Mouse (Mus musculus) intestine, embryonic 16.5 days (tissue): Measurements from ENCODE around the gene Ppfibp2. TPM values are rescaled to one million over a fixed set of nuclear protein-coding genes. Genes with fewer than 3 reads are reported as not detected.

Source experiments
- ATAC-seq: fragments of 200-750 bp; cut with Nextera tagmentation; 2 replicates; pipeline ENCODE4 v1.8.0; 2017; ENCODE audit warnings: moderate TSS enrichment, moderate library complexity
- H3K27ac ChIP-seq: fragments of 300-500 bp; sonication (generic); 2 replicates; pipeline ENCODE4 v1.5.1; 2014; ENCODE audit warnings: mild to moderate bottlenecking, low read length
- H3K27me3 ChIP-seq: fragments of 300-500 bp; sonication (generic); replicated peaks from 2 replicates; pipeline ENCODE4 v1.6.1; 2014; ENCODE audit warnings: low read length, control low read depth, mixed read lengths; ENCODE audit not compliant: control insufficient read depth, insufficient read depth
- H3K36me3 ChIP-seq: fragments of 300-500 bp; sonication (generic); 2 replicates; pipeline ENCODE4 v1.6.1; 2014; ENCODE audit warnings: low read length, control low read depth; ENCODE audit not compliant: control insufficient read depth, insufficient read depth
- H3K4me1 ChIP-seq: fragments of 300-500 bp; sonication (generic); 2 replicates; pipeline ENCODE4 v1.6.1; 2014; ENCODE audit warnings: low read length, control low read depth, mixed read lengths; ENCODE audit not compliant: control insufficient read depth, insufficient read depth
- H3K4me2 ChIP-seq: fragments of 300-500 bp; sonication (generic); 2 replicates; pipeline ENCODE4 v1.6.1; 2014; ENCODE audit warnings: low read depth, low read length, control low read depth
- H3K4me3 ChIP-seq: fragments of 300-500 bp; sonication (generic); 2 replicates; pipeline ENCODE4 v1.5.1; 2014; ENCODE audit warnings: mild to moderate bottlenecking, low read length
- H3K9ac ChIP-seq: fragments of 300-500 bp; sonication (generic); 2 replicates; pipeline ENCODE4 v1.6.1; 2014; ENCODE audit warnings: low read depth, low read length
- H3K9me3 ChIP-seq: fragments of 300-500 bp; sonication (generic); 2 replicates; pipeline ENCODE4 v1.6.1; 2016; ENCODE audit warnings: low read length, control low read depth; ENCODE audit not compliant: control insufficient read depth
- WGBS: fragments of 180-500 bp; shearing (Covaris S2); extraction: QIAGEN DNeasy Blood & Tissue Kit; methylation state at CpG from one replicate; pipeline ENCODE4 v1.1.7; 2014; 5-methylcytosine and 5-hydroxymethylcytosine counted together
- polyA plus RNA-seq: library from polyadenylated mRNA; unstranded; fragments of >200 nt; fragmentation: Nextera tagmentation; extraction: Ambion mirVana; gene quantifications from 2 replicates; pipeline ENCODE4 v1.2.1, GENCODE M21; 2015

The Ppfibp2 gene
- polyA plus RNA-seq, 1 experiment from 2014 or later = 13.7 TPM

GRCm38 (mm10) chr7:107697066-107697465 is 102.1 kb downstream of the Ppfibp2 start:
- H3K36me3 ChIP-seq = 0 out of 2 replicates have a peak, but pooled peaks cover 5% of the 10 kb centered on the region
- no peaks in the 10 kb centered on the region for H3K27me3 ChIP-seq
- H3K27ac ChIP-seq = no peak overlapping the region
- no peak for ATAC-seq
- H3K9me3 ChIP-seq = no peaks in the 10 kb centered on the region
- WGBS = 88% methylated on average over 5 of the region's 5 CpGs
- no peak overlapping the region for H3K4me2 ChIP-seq
- no peak overlapping the region for H3K9ac ChIP-seq
- no peak overlapping the region for H3K4me3 ChIP-seq
- no peaks in the 10 kb centered on the region for H3K4me1 ChIP-seq

- Histone ChIP-seq H3K4me2 (no peak overlapping the region), H3K27ac (no peak overlapping the region; the same call in 1 of the 2 replicates), H3K4me1 (no peaks in the 10 kb centered on the region), H3K4me3 (no peak overlapping the region), H3K36me3 (0 out of 2 replicates have a peak, but pooled peaks cover 5% of the 10 kb centered on the region), H3K9me3 (no peaks in the 10 kb centered on the region), H3K27me3 (no peaks in the 10 kb centered on the region), H3K9ac (no peak overlapping the region)
- ATAC-seq = no peak
- WGBS = 70% methylated on average over 1 of the region's 1 CpGs
Measured at GRCm38 (mm10) chr7:107699926-107700325, 104.9 kb downstream of the Ppfibp2 start.

- Histone ChIP-seq H3K9ac (no peak overlapping the region), H3K27me3 (no peaks in the 10 kb centered on the region), H3K4me1 (no peaks in the 10 kb centered on the region), H3K9me3 (no peaks in the 10 kb centered on the region), H3K36me3 (0 out of 2 replicates have a peak, but pooled peaks cover 5% of the 10 kb centered on the region), H3K27ac (no peak overlapping the region), H3K4me3 (no peak overlapping the region), H3K4me2 (no peak overlapping the region)
- peak; percentile 13; the same call in 1 of the 2 replicates for ATAC-seq
- WGBS = 78% methylated on average over 5 of the region's 5 CpGs
Measured at GRCm38 (mm10) chr7:107700646-107701045, 105.6 kb downstream of the Ppfibp2 start.

GRCm38 (mm10) chr7:107702461-107703380 is 107.7 kb downstream of the Ppfibp2 start:
- H3K4me2 ChIP-seq = peak overlapping the region; percentile 13; the same call in 1 of the 2 replicates
- 0 out of 2 replicates have a peak, but pooled peaks cover 2% of the 10 kb centered on the region for H3K36me3 ChIP-seq
- peak overlapping the region; percentile 43; the same call in 1 of the 2 replicates for H3K27ac ChIP-seq
- 44% methylated on average over 13 of the region's 13 CpGs for WGBS
- ATAC-seq = peak; percentile 74
- H3K9me3 ChIP-seq = no peaks in the 10 kb centered on the region
- H3K9ac ChIP-seq = no peak overlapping the region
- no peak overlapping the region for H3K4me3 ChIP-seq
- no peaks in the 10 kb centered on the region for H3K27me3 ChIP-seq
- no peaks in the 10 kb centered on the region; the same call in 1 of the 2 replicates for H3K4me1 ChIP-seq

- Histone ChIP-seq H3K27ac (no peak overlapping the region), H3K9ac (no peak overlapping the region), H3K4me1 (peaks cover 11% of the 10 kb centered on the region; the same call in 1 of the 2 replicates), H3K27me3 (no peaks in the 10 kb centered on the region), H3K36me3 (no peaks in the 10 kb centered on the region), H3K9me3 (no peaks in the 10 kb centered on the region), H3K4me2 (no peak overlapping the region), H3K4me3 (no peak overlapping the region)
- ATAC-seq = no peak
- 68% methylated on average over 5 of the region's 5 CpGs for WGBS
Measured at GRCm38 (mm10) chr7:107705941-107706340, 110.9 kb downstream of the Ppfibp2 start.

- H3K27ac ChIP-seq = no peak overlapping the region
- no peaks in the 10 kb centered on the region for H3K36me3 ChIP-seq
- 66% methylated on average over 9 of the region's 9 CpGs for WGBS
- H3K9me3 ChIP-seq = no peaks in the 10 kb centered on the region
- no peak overlapping the region for H3K4me2 ChIP-seq
- no peak for ATAC-seq
- no peak overlapping the region for H3K4me3 ChIP-seq
- no peaks in the 10 kb centered on the region for H3K27me3 ChIP-seq
- no peak overlapping the region for H3K9ac ChIP-seq
- H3K4me1 ChIP-seq = peaks cover 11% of the 10 kb centered on the region; the same call in 1 of the 2 replicates
Measured at GRCm38 (mm10) chr7:107707650-107708049, 112.6 kb downstream of the Ppfibp2 start.

GRCm38 (mm10) chr7:107708491-107709112 is 113.6 kb downstream of the Ppfibp2 start:
- Histone ChIP-seq H3K4me1 (peaks cover 11% of the 10 kb centered on the region; the same call in 1 of the 2 replicates), H3K27me3 (no peaks in the 10 kb centered on the region), H3K4me2 (peak overlapping the region; percentile 61), H3K4me3 (peak overlapping the region; percentile 38), H3K9me3 (no peaks in the 10 kb centered on the region), H3K27ac (peak overlapping the region; percentile 75), H3K36me3 (no peaks in the 10 kb centered on the region), H3K9ac (peak overlapping the region; percentile 61)
- 2% methylated on average over 10 of the region's 10 CpGs for WGBS
- peak; percentile 97 for ATAC-seq

GRCm38 (mm10) chr7:107712743-107713142 is 117.7 kb downstream of the Ppfibp2 start:
- no peak for ATAC-seq
- no peaks in the 10 kb centered on the region for H3K27me3 ChIP-seq
- WGBS = 69% methylated on average over 6 of the region's 6 CpGs

GRCm38 (mm10) chr7:107714067-107714466 is 119.1 kb downstream of the Ppfibp2 start:
- no peak overlapping the region for H3K27ac ChIP-seq
- no peaks in the 10 kb centered on the region for H3K27me3 ChIP-seq
- H3K4me2 ChIP-seq = no peak overlapping the region
- H3K4me3 ChIP-seq = no peak overlapping the region
- H3K9ac ChIP-seq = no peak overlapping the region
- 86% methylated on average over 5 of the region's 5 CpGs for WGBS
- H3K9me3 ChIP-seq = no peaks in the 10 kb centered on the region
- H3K4me1 ChIP-seq = no peaks in the 10 kb centered on the region
- peaks cover 3% of the 10 kb centered on the region; the same call in 1 of the 2 replicates for H3K36me3 ChIP-seq
- no peak for ATAC-seq

More at GRCm38 (mm10) chr7:107712743-107713142, 117.7 kb downstream of the Ppfibp2 start:
- Histone ChIP-seq H3K9me3 (no peaks in the 10 kb centered on the region), H3K36me3 (0 out of 2 replicates have a peak, but pooled peaks cover 3% of the 10 kb centered on the region), H3K4me2 (no peak overlapping the region), H3K4me1 (peaks cover 11% of the 10 kb centered on the region; the same call in 1 of the 2 replicates), H3K4me3 (no peak overlapping the region), H3K9ac (no peak overlapping the region), H3K27ac (no peak overlapping the region)
